Mouse (Mus musculus) ES-Bruce4 (cell line): Measurements from ENCODE around the gene Opa1.

Experiments
- CTCF ChIP-seq: IDR thresholded peaks from one replicate; pipeline ENCODE4 v1.8.1; 2011; ENCODE audit warnings: low read depth, low read length
- EP300 ChIP-seq: IDR thresholded peaks from 2 replicates; pipeline ENCODE4 v1.6.1; 2011; ENCODE audit warnings: low read depth, low read length; ENCODE audit not compliant: insufficient read depth

DNA sequence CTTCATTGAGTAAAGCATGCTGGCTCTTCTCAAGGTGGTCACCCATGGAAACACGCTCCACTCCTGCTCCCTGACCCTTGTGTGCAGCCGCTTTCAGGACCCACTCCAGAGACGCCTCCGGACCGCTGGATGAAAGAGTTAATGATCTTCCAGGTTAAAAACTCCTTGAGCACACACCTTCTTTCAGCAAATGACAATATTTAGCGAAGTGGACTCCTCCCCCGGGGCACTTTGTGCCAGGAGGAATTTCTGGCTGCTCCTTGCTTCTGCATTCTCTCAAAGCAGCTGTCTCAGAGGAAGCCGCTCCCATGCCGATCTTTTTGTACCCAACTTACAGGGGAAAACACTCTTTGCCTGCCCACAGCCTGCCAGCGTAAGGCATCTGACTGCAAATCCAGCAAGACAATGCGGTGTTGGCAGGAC lies 37.9 kb upstream of the Opa1 start:
- TF ChIP-seq EP300, result no peak
- TF ChIP-seq CTCF, result no peak
